Mouse (Mus musculus) adipocyte (in vitro differentiated cells): ENCODE data around the gene Mgat4a.

ENCODE experiments used
- DNase-seq: peaks from one replicate; pipeline ENCODE4 v3.0.0-alpha.2; 2016; ENCODE audit warnings: low spot score

Mgat4a gene

DNA sequence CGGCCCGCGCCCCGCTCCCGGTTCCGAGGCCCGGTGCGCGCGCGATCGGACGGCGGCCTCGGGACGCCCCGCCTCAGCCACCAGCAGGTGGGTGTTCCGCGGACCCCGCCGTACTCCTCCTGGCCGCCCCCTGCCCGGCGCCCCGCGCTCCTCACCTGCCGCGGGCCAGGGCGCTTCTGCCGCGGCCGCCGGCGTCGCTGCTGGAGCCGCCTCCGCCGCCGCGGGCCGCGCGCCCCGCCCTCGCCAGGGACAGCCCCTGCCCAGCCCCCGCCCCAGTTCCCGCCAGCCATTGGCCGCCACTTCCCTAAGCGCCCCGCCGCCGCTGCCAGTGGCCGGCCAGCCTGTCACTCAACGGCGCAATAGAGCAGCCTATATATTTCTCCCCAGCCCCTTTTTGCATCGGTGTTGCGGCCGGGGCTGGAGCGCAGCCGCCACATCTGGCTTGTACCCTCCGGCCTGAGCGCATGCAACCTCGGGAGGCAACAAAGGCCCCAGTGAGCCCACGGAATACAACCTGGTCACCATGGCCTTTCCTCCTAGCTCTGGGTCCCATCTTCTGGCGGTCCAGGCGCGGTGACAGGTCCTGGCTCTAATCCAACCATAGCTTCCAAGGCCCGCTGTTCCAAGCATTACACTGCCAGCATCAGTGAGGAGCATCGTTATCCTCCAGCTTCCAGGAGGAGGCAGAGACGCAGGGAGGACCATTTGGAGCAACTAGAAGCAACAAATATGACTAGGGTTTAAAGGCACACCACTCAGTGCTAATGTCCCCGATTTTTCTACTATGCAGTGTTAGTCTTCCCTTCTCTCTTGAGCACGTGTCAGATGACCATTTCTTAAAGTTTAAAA is at the start of gene Mgat4a:
Gene Mgat4a, minus strand, starts transcription at position 207 of the 849 bp plus-strand sequence.
- no peak for DNase-seq

DNA sequence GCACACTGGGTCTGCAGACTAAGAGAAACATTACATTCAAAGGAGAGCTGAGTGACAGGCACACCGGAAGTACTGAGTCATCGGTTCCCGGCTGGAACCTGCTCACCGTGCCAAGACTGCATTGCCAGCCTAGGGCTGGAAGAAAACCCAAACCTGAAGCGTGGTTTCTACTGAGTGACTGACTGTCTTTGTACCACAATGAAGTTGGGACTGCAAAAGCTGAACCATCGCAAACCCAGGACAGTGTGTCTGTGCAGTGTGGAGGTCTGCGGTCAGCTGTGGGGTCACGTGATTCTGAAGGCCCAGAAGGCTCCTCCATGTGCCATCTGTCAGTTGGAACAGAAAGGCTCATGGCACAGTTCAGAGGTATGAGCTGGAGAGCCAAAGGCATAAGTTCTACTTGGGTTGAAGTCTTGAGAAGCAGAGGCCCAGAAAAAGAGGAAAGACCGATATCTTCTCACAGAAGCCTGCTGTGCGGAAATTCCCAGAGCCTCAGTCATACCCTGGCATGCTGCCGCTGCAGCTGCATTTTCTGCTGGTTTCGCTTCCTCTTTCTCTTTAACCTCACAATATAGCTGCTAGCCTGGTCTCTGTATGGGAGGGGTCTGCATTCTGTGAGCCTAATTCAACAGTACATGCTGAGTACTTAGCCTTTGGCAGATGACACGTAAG is 45.1 kb upstream of the Mgat4a start:
- peak; percentile 31 for DNase-seq

DNA sequence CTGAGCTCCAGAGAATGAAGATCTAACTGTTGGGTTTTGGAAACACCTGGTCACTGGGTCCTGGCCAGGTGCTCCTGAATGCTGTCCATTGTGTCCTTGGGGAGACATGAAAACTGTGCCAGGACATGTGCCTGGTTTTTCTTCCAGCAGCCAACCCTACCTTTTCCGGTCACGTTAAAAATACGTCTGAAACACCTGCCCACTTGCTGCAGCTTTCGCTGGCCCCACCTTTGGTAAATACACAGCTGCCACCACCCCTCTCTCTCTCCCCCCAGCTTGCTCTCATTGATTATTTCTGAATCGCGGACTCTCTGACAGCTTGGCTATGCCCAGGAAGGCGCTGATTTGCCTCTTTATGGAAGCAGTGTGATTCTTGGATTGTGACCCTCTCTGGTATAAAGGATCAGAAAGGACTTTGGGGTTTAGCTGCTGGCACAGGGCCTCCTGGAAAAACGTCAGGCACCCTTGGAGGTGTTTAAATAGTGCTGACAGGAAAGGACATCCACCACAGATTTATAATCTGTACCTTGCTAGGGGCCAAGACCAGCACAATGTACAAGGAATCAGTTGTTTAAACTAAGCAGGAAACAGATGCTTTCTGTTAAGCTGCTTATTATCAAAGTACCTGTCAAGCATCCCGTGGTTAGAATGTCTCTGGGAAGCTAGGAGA is 43.1 kb upstream of the Mgat4a start:
- no peak for DNase-seq

DNA sequence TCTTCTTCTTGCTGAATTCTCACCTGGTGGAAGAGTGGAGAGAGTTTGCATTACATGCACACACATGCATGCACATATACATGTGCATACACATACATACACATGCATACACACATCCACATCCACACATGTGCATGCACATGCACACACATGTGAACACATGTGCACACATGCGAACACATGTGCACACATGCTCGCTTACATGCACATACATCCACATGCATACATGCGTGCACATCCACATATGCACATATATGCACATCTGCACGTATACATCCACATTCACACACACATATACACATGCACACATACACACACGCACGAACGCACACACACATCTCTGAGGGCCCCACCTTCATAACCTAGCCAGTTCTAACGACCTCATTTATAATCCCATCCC is 42.4 kb upstream of the Mgat4a start:
- no peak for DNase-seq

DNA sequence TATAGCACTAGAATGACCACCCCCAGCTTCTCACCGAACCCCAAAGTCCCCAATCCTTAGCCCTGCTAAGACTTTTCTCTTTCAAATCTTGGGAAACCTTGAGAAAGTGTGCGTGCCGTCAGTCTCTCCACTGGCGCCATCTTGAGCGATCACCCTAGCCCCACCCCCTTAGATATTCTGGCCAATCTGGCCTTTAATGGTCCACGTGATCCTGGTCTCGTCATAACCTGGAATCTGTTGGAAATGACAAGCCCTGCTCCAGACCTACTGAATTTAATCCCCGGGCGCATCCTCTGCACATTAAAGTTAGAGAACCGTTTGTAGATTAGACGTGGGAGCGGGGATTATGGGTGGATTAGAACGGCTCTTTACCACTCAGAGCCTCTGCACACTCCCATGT is 38.9 kb upstream of the Mgat4a start:
- DNase-seq, result no peak

DNA sequence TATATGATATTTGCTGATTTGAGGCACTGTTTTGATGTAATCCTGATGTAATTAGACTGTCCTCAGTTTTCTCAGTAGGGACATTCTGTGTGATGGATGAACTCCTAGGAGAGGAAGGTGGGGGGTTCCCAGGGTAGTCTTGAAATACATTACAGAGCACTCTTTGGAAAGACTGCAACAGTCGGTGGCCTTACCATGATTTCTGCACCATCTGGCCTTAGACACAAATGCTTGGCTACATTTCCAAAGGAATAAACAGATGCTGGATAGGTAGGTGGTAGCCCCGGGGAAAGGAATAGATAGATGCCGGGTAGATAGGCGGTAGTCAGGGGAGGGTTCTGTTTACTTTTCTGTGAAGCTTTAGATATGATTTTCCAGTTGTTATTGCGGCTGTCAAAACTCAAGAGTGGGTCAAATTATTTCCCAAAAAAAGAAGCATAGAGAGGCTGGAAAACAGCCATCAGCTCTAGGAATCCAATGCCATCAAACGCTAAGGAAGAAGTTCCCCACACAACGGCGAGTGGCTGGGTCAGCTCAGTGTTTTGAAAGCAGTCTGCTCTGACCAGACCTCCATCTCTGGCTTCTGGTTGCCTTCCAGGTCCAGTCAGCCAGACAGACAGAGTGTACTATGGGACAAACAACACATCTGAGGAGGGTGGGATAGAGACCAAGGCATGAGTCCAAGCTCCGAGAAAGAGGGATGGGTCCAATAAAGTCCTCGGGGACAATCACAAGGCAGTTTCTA is 31.9 kb upstream of the Mgat4a start:
- no peak for DNase-seq

DNA sequence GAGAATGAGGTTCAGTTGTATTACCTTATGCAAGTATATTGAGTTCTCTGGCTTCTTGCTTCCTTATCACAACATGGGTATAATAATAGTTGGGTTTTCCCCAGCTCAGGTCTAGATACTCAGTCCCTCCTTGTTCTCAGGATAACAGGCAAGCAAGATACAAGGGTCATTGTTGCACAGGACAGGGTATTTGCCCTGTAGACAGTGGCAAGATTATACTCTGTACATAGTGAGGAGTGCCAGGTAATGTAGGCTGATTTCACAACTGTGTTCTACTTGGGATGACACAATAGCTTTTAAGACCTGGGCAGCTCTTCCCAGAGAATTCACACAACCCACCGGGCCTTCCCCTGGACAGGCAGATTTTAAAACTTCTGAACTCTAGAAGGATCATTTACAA is 27.6 kb upstream of the Mgat4a start:
- no peak for DNase-seq

DNA sequence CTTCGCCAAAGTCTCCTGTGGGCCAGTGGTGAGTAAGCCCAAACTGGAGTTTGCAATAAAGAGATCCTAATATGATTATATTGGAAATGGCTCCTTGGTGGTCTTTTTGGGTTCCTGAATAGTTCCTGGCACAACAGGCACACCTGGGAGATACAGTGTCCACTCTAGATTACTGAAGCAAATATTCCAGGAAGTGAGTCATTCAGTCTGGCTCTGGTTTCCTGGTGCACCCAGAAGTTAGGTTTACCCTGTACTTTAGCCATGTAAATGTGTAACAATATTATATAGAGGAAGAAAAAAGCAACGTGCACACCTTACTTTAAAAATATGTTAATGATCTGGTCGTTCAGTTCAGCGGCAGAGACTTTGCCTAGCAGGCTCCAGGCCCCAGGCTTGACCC is 25.9 kb upstream of the Mgat4a start:
- no peak for DNase-seq

DNA sequence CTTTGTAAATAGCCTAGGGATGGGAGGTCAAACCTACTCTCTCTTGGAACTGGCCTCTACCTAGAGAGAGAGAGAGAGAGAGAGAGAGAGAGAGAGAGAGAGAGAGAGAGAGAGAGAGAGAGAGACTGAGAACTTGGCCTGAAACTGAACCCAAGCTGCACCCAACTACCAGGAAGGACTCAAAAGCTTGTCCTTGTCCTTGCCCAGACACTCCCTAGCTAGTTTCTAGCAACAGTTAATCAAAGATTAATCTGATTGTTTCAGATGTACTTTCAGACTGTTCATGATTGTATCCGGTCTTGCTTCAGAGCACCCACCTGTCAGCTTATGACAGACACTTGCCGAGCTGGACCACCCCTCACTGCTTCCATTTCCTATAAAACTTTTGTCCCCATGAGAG is 25.5 kb upstream of the Mgat4a start:
- DNase-seq, result no peak

DNA sequence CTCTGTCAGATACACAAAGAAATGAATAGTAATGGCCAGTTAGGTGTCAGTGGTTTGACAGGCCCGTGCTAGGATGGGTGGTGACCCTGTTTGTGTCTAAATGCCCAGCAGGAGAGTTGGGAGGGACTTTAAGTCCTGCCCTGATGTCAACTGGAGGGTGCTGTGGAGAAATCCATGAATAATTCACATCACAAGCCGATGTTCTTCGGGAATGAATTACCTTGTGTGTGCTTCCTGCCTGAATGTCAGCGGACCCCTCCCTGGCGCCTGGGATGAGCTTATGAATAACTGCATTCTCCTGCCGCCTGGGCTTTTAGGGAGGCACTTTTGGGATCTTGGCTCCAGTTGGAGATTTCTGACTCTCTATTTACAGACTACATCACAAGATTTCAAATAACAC is 24.6 kb upstream of the Mgat4a start:
- no peak for DNase-seq

DNA sequence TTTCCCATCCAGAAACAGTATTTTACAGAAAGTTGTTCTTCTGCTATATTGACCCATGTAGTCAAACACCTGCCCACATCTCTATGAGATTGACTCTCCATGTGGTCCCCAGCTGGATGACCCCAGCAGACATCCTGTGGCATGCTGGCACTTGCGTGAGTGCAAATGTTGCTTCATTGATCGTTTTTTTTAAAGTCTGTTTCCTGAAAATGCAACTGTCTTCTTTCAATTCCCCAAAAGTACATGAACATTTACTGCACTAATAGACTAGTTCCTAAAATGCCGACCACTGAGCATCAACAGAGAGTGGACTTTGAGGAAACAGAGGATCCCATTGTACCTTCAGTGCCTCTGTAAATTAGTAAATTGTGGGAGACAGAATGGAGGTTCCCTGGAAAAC is 21.1 kb upstream of the Mgat4a start:
- DNase-seq, result no peak

DNA sequence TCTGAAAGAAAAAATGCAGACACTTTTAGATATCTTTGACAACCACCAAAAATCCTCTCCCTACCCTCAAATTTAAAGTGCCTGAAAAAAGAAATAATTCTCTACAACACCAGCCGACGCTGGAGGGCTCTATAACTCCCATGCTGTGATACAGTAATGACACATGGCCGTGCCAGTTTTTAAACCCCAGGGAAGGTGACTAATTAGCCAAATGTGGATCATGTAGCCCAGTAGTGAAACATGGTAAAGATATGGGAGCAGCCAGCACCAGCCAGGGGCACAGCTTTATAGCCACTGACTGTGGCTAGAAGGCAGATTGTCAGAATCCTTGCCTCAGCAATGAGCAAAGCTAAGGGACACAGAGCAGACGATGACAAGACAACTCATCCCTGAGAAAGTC is 19.5 kb upstream of the Mgat4a start:
- no peak for DNase-seq

DNA sequence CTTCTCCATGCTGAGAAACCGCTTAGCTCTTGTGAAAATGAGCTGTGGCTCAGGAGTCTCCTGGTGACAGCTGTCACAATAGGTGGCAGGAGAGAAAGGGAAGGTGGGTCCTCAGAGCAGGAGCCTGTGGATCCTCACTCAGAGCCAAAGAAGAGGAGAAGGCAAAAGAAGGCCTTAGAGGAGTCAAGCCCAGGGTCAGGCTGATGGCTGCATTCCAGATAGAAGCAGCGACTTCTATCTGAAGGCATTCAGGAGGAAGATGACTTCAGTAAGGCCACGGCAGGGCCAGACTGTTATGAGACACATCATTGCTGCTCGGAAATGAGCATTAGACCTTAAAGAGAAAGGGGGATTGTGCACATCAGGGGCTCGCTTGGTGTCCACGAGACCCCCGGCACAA is 11.2 kb upstream of the Mgat4a start:
- DNase-seq, result no peak

DNA sequence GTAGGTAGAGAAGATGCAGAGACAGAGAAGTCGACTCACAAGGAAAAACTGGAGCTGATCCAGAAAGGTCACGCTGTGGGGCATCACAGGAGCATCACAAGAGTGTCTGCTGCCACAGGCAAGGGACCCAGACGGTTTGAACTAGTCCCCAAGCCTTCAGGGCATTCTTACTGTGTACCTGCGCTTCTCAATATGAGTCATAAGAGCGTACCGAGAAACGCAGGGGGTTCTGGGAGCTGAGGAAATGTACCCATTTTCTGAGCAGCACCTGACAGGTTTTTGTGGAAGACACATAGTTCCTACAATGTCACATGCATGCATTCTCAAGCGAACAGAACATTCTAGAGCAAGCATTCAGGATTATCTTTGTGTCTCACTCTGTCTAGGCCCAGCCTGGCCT is 8.7 kb upstream of the Mgat4a start:
- DNase-seq, result no peak

DNA sequence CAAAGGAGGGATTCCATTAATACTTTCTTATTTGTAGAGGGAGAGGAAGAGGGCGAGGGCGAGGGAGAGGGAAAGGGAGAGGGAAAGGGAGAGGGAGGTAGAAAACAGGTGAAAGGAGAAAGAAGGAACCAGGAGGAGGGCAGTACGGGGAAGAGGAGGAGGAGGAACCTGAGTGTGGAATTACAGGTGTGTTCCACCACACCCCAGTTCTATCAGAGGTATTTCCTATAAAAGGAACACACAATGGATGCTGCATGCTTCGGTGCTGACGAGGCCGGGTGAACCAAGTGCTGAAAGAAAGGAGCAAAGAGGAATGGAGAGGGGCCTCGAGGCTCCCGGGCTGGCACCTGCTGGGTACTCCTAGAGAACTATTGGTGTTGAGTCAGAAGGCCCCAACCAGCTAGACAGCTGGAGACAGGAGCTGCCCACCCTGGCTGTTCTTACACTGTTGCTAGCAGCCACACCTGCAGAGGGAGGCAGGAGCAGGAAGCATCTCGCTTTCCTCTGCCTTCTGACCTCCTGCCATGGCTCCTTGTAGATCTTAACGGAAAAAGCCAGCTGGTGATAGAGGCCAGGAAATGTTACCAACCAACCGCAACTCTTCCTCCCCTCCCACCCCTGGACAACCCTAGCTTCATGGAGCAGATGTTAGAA is 5.7 kb upstream of the Mgat4a start:
- DNase-seq, result no peak

DNA sequence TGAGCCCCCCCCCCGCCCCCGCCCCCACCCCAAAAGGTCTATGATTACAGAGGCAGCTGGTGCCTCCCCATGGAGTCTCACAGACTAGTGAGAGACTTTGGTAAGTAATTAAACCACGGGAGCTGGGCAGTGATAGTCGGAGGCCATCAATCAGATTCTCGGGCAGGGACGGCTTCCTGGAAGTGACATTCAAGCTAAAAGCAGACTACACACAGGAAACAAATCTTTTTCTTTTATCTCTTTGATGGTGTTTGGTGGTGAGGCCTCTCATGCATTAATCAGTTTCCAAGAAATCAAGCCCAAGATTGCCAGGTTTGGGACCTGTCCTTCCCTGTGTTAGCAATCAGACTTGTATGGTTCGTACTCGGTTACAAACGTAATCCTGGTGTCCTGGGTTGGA is 3.4 kb upstream of the Mgat4a start:
- no peak for DNase-seq

DNA sequence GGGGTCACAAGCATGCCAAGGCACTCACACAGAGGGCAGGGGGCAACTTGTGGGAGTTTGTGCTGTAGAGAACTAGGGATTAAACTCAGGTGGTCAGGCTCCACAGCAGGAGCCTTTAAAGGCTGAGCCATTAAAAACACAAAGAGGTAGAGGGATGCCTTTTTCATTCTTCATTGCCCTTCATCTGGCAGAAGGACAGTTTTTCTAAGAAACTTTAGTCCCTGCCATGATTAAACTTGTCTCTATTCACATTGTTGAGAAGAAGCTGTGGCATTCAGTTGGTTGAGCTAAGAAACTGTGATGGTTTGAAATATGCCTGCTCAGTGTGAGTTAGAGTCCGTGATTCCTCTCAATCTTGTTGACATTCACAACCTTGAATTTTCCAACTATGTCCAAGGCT is 2.2 kb upstream of the Mgat4a start:
- DNase-seq, result no peak

DNA sequence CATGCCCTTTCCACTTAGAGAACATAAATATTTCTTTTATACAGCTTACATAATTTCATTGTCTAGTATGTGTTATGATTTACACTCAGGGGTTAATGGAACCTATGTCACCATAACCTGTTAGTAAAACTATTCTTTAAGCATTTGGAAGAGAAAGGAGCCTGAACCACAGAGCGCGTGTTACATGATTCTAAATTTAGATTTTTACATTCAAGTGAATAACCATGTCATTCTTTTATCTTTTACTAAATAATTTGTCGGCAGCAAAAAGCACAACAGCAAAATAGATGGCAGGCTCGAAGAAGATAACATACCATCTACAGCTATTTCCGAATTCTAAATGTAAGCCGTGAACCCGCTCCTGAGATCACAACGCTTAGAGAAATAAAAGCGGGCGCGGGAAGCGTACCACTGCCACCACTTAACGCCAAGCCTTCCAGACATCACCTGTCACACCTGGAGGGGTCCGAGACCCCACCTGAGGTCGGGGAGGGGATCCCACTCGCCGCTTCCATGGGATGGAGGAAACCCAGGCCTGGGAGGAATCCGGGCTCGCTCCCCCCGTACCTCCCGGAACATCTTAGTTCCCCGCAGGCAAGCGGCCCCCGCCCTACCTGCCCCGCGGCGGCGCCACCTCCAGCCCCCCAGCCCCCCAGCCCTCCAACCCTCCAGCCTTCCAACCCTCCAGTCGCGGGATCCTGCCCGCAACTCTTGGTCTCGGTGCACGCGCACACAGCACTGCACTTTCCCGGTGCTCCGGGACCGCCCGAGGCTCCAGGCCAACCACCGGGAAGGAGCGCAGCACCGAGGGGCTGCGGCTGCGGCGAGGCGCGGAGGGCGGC is 627 bp downstream of the Mgat4a start:
- no peak for DNase-seq

DNA sequence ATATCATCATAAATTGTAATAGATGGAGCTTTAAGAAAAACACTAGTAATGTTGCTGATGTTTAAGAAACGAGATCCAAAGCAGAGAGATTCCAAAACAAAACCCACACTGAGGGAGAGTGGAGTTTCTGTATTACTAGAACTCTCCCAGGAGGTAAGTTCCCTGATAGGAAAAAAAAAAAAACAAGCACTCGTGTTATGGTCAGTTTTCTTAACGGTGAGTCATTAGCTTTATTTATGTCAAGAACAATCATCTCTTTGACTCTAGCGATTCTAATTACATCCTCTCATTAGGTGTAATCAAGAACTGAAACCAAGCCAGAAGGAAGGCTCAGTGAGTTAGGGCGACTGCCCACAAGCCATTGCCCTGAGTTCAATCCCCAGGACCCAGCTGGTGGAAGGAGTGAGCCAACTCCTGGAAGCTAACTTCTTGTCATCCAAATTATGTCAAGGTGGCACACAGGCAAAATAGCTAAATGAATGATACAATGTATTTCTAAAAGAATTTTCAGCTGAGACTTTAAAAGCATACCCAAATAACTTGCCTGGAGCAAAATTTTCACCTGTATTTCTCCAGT is 6.2 kb downstream of the Mgat4a start:
- DNase-seq, result no peak

DNA sequence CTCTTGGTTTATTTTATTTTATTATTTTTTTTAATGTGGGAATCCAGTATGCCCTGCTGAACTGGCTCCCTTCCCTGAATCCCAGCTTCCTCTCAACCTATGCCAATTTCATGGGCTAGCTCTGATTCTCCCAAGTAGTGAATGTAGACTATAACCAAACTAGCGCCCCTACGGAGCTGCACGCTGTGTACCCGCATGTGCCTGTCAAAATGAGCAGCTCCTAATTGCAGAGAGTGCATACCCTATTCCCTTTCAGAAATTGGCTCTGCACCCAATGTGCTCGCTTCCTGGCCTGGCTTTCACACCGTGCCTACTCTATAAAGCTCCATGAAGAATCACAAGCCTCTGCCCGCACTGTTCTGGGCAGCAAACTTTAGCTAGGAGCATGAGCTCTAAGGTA is 7.6 kb downstream of the Mgat4a start:
- no peak for DNase-seq

DNA sequence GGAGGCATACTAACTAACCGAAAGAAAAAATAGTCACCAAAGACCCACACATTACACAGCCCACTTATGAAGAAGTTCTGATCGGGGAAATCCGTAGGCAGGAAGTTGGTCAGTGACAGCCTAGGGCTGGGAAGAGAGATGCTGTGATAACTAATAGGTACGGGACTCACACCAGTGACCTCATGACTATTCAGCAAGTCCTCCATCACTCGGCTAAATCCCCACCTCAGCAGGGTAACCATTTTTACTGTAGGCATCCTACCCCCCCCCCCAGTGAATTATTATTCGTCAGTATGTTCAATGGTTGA is 8.3 kb downstream of the Mgat4a start:
- no peak for DNase-seq
